Mouse (Mus musculus) kidney, postnatal 14 days (tissue): ENCODE measurements at regions not wholly inside any gene's neighbourhood (a gene's known extent, or its start where the extent isn't known, plus 50 kb on each side); places are given as distances from the start of the nearest gene placed in this dataset.

Source experiments
- DNase-seq: peaks from one replicate; pipeline ENCODE4 v3.0.0; 2022; ENCODE audit warnings: mixed read lengths

DNA sequence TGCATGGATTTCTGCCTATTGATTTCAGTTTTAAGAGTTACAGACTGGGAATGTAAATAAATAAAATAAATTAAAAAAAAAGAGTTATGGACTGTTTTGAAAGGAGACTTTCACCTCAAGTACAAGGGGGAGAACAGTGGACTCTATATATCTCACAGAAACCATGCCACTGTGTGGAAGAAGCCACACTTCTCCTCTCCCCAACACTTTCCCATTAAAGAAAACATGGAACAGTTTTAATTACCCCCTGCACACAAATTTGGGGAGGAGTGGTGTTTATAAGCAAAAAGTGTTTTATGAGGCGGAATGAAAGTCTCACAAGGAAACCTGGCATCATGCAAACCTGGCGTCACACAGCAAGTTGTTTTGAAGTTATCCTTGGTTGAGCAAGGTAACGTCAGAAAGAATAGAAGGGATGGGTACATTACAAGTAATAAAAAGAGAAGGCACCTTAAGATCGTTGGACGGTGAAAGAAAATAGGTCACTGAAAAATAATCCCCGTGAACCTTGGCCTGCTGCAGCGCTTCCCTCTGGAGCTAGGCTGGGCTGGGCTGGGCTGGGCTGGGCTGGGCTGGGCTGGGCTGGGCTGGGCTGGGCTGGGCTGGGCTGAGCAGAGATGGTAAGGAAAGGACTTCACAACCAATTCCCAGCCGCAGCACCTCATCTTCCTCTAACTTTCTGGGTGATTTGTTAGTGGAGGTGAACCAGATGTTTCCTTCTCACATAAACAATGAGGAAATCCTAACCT is 232.2 kb upstream of the Tank start:
- no peak for DNase-seq

DNA sequence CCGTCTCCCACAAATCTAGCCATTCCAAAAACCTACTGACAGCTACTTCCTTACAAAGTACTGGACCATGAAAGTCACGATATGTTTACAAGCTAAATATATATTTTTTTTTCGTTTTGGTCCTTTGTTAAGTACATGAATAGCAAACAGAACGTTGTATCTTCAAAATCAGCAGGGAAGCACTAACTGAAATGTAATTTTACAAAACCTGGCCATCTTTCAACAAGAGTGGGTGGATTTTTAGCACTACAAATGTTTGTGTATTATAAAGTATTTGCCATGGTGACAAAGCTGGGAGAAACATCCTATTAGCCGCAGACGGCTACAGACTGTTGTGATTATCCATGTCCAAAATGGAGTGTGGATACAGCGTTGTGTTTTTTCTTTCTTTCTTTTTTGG is 233.1 kb upstream of the Tank start:
- DNase-seq = no peak

- peak; percentile 34 for DNase-seq
These were observed 233.7 kb upstream of the Tank start for GRCm38 (mm10) chr2:61344556-61345131.

DNA sequence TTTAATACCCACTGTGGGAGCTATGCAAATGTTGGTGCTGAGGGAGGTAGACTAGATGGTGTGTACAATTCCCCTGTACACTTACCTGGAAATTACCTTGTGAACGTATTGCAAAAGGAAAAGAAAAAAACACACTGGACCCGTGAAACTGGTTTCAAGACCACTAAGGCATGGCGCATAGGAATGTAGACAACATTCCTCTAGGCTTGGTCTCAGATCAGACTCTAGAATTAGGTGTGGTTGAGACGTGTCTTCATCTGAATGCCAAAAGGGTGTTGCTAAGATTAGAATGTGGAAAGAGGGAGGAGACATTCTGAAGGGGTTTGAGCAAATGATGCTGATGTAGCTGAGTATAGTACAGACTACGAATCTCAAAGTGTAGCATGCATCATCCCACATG is 237.1 kb upstream of the Tank start:
- no peak for DNase-seq

DNA sequence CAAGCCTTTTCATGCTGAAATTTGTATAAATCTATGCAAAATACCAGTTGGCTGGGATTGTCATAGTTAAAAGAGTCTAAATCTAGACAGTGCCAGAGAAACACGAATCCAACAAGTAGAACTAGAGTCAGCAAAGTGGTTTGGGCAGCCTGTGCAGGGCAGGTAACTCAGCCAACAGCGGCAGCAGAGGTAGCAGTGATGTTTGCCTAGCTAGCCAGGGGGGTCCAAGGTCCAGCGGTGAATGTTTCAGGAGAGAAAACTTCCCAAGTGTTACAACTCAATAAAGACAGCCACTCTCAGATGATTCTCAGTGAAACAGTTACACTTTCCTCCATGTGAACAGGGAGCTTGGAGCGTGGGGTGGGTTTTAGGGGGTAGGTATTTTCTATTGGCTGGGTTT is 259.2 kb upstream of the Tank start:
- DNase-seq = no peak

- DNase-seq = no peak
These were observed 268.0 kb upstream of the Tank start for GRCm38 (mm10) chr2:61310405-61310804.

- DNase-seq = no peak
These were observed 269.2 kb upstream of the Tank start for GRCm38 (mm10) chr2:61309219-61309618.

DNA sequence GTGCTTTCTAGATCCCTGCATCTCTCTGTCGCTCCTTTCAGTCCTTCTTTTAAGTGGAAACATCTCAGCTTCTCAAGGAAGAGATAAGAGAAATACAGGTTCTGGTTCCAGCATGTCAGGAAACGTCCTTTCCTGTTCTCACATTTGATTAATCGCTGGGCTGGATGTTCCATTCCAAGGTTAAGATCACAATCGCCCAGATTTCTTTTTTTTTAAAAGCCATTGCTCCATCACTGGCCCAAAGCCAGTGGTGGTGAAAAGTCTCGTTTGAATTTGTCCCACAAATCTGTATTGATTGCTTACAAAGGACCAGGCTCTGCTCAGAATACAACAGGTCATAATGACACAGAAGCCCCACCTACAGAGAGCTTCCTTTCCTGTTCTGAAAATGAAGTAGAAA is 281.2 kb upstream of the Tank start:
- DNase-seq = peak; percentile 56

DNA sequence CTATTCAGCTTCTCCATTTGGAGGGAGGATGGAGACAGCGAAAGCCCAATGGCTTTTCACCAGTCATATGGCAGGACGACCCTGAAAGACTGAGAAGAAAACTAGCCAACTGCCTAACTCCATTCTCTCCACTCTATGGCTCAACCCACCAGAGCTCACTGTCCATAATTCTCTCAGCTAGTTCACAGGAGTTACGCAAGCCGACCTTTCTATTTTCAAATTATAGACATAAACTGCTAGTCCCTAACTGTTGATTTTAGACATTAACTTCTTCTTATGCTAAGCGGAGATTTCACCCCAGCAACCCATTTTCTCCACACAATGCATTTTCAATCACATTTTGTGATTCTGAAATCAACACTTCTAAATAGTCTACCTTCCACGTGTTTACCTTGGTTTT is 281.8 kb upstream of the Tank start:
- no peak for DNase-seq

- peak; percentile 59 for DNase-seq
These were observed 283.0 kb upstream of the Tank start for GRCm38 (mm10) chr2:61295261-61295964.

DNA sequence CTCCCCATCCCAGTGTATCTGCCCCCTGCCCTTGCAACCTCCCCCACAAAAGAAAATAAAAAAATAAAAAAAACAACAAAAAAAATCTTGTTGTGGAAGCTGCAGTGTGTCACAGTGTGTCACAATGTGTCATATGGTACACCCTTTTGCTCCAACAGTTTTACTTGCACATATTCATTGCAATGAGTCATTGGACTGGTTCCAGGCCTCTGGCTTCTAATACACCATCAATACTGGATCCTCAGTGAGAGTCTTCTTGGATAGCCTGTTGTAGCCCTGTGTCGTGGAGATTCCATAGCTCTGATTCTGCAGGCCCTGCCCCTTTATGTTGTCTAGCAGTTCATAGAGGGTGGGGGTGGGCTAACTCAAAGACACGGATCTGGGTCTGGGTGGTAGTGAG is 290.1 kb upstream of the Tank start:
- DNase-seq = no peak

DNA sequence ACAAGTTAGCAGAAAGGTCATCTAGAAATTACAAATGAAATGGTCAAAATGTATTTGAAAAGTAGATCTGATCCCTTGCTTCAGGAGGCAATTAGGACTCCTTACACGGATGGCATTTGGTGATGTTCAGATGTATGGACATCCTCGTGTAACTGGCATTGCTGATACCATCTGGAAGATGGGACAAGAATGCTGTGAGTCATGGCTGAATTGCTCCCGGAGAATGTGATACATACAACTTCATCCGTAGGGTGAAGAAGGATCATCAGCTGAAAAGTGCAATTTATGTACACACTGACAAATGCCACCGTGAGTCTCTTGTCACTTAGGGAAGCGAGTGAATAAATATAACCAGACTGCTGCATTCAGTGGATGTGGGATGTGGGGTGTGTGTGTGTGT is 293.7 kb upstream of the Tank start:
- DNase-seq = no peak

DNA sequence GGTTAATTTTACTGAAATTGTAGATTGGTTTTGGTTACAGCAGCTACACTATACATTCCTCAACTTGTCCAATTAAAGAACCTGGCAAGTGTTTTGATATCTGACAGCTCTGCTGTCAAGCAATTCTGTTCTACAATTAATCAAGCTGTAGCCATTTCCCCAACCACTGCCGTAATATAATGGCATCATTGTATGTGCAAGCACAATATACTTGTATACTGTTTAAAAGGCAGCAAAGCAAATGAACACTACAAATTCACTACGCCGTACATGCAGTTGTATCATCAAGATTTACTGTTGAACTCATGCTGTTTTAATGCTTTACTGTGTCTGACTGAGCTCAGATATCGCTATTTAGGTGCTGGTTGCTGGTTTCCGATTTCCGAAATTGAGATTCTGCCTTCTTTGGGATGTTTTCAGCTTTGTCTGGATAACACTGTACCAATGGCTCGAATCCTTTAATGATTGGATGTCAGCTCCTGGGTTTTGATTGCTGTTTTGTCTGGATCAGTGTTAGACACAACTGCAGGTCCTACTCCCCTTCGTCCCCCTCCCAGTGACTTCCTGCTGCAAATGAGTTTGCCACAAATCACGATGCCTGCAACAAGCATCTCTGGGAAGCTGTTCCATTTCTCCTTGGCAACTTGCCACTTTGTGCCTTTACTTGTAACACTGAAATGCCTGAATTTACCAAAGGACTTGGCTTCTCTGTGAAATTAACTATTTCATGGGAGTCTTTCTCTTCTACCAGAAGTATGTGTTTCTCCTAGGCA is 294.4 kb upstream of the Tank start:
- DNase-seq = peak; percentile 29

DNA sequence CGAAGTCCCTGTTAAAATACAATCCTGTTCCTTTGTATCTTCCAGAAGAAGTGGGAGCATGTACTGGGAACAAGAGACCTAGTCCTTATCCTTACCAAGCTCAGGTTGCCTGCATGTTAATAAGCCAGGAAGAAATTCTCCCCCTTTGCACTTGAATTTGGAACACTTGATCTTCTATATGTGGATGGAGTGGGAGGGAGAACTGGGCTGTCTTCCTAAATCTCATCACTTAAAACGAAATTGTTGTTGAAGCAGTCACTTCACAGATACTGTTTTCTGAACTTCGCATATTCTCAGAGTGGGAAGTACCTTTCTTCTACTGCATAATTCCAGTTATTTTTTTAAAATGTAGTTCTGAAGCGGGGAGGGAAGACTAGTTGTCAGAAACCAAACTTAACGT is 305.7 kb upstream of the Tank start:
- no peak for DNase-seq

DNA sequence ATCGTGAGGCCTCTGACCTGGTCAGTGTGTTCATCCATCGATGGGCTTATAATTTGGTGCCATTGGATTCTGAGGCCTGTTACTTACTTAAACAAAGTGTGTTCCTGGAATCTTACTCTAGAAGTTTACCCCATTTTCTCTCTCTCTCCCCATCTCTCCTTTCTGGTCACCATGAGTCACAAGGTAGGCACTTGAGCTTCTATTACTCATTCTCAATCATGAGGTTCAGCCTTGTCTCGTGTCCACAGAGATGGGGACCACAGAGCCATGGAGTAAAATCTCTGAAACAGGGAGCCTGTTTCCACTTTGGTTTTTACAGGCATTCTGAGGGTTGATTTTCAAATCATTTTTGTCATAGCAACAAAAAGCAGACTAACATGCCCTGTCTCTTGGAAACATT is 304.7 kb upstream of the Rbms1 start:
- DNase-seq = no peak

- DNase-seq = no peak
These were observed 287.2 kb upstream of the Rbms1 start for GRCm38 (mm10) chr2:61250068-61250800.

DNA sequence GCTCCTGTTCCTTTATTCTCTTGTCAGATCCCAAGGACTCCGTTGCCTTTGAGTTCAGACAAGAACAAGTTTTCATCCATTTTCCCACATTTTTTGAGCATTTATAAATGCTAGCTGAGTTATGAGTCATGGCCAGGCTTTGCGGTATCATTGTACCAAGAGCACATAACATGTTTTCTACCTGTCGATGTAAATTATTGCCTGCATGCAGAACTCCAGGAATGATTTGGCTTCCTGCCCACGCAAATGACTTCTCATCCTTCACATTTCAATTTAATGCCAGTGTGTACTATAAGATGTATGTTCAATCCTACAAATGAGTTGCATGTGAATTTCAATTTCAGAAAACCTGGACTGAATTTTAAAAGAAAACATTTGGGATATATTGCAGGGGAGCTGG is 285.0 kb upstream of the Rbms1 start:
- no peak for DNase-seq

DNA sequence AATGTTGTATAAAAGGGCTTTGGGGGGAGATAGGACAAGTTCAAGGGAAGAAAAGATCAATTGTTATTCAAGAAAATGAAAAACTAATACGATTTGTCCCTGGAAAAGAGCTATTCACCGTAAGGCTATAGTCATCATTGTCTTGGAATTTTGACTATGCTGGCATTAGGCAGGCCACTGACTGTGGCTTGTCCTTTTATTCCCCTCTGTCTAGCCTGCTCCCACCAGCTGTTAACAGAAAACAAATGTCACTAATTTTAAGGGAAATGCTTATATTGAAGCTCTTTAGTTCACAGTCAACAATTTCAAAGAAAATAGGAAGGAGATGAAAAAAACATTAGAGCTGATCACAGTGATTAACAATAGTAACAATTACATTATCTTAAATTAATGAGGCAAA is 284.3 kb upstream of the Rbms1 start:
- no peak for DNase-seq

DNA sequence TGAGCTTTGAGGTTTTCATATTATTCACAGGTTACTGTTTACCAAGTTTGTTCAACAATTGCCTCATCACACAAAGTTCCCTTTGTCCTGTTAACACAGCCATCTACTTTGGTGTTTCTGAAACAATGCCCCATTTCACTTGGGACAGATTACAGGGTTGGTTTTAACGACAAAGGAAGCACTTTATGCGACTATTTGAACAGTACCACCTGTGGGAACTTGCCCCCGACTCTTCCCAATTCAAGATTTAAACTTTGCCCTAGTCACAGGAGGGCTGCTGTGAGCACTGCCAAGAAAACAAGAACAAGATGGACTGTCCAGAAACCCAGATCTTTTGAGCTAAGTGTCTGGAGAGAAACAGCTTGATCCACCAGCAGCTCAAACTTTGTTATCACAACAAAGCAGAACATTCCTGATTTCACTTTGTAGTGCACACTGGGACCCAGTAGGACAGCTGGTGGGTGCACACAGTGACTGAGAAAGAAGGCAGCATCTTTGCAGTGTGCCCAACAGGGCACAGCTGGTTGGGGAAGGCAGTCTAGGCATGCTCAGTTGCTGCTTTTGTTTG is 283.8 kb upstream of the Rbms1 start:
- no peak for DNase-seq

DNA sequence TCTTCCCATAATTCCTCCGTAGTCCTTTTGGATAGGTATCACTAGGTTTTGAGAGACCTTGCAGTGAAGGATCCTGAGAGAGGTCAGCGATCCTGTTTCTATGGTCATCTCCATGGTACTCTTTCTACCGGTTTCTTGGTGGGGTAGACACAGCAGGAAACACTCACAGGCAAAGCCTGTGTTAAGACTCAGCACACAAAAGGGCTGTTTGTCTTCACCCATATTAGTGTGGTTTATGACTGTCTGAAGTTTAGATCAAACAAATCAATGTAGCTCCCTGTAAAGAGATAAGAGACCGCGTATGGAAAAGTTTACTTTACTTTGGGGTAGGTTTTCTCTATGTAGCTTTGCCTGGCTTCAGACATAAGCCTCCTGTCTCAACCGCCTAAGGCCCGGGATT is 282.5 kb upstream of the Rbms1 start:
- no peak for DNase-seq

- peak; percentile 34 for DNase-seq
These were observed 258.7 kb upstream of the Rbms1 start for GRCm38 (mm10) chr2:61221676-61222075.

DNA sequence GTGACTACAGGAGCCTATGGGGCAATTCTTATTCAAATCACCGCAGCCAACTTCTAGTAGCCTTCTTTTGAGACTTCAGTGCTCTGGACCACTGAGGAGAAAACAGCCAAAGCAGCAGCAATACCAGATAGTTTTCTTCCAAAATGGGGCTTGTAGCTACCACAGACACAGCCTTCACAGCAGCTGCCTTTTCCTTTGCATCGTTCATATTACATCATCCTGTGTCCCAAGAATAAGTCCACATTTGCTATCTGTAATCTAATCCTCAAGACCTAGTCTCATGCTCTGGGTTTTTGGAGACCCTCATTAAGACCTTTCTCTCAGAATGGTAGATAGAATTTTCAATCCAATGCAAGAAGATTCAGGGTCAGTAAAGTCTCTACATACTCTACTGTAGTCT is 258.2 kb upstream of the Rbms1 start:
- no peak for DNase-seq

DNA sequence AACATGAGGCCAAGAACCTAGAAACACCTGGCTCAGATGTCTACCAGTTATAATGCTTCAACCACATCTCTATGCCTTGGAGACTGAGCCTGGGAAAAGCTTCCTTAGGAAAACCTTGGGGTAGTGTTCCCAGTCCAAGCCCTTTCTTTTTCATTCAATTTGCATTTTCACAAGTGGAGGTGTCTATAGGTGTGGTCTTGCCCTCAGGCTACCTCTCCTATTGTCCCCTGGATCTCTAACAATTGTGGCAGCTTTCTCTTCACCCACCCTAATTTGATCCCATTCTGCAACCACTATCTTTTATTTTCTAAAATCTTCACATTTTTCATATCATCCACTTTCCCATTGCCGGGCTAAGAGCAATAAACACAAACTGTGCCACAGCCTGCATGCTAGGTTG is 251.0 kb upstream of the Rbms1 start:
- DNase-seq = no peak
